Mouse (Mus musculus) hindbrain, embryonic 11.5 days (tissue): Measurements from ENCODE around the gene Golim4. TPM values are rescaled to one million over a fixed set of nuclear protein-coding genes. Genes with fewer than 3 reads are reported as not detected.

Source experiments
- ATAC-seq: fragments of 200-750 bp; cut with Nextera tagmentation; 2 replicates; pipeline ENCODE4 v1.8.0; 2017; ENCODE audit warnings: mild to moderate bottlenecking, moderate TSS enrichment, moderate library complexity; ENCODE audit not compliant: low FRiP score
- DNase-seq: peaks from one replicate; pipeline ENCODE4 v3.0.0-alpha.2; 2015; ENCODE audit warnings: low spot score
- H3K27ac ChIP-seq: fragments of 300-500 bp; sonication (generic); 2 replicates; pipeline ENCODE4 v1.5.1; 2014; ENCODE audit warnings: mild to moderate bottlenecking, low read depth, low read length
- H3K27me3 ChIP-seq: fragments of 300-500 bp; sonication (generic); 2 replicates; pipeline ENCODE4 v1.6.1; 2014; ENCODE audit warnings: mild to moderate bottlenecking, low read length, moderate library complexity, mixed read lengths; ENCODE audit not compliant: control insufficient read depth, insufficient read depth
- H3K36me3 ChIP-seq: fragments of 300-500 bp; sonication (generic); 2 replicates; pipeline ENCODE4 v1.6.1; 2014; ENCODE audit warnings: mild to moderate bottlenecking, low read length, moderate library complexity, mixed read lengths; ENCODE audit not compliant: control insufficient read depth, insufficient read depth
- H3K4me1 ChIP-seq: fragments of 300-500 bp; sonication (generic); replicated peaks from 2 replicates; pipeline ENCODE4 v1.6.1; 2014; ENCODE audit warnings: low read length, mixed read lengths; ENCODE audit not compliant: control insufficient read depth, insufficient read depth
- H3K4me2 ChIP-seq: fragments of 300-500 bp; sonication (generic); replicated peaks from 2 replicates; pipeline ENCODE4 v1.6.1; 2014; ENCODE audit warnings: mild to moderate bottlenecking, low read depth, low read length
- H3K4me3 ChIP-seq: fragments of 300-500 bp; sonication (generic); 2 replicates; pipeline ENCODE4 v1.5.1; 2014; ENCODE audit warnings: low read depth, low read length
- H3K9ac ChIP-seq: fragments of 300-500 bp; sonication (generic); 2 replicates; pipeline ENCODE4 v1.6.1; 2014; ENCODE audit warnings: low read depth, low read length
- H3K9me3 ChIP-seq: fragments of 300-500 bp; sonication (generic); 2 replicates; pipeline ENCODE4 v1.6.1; 2016; ENCODE audit warnings: low read length; ENCODE audit not compliant: control insufficient read depth
- WGBS: fragments of 180-500 bp; shearing (Covaris S2); extraction: QIAGEN DNeasy Blood & Tissue Kit; methylation state at CpG from one replicate; pipeline ENCODE4 v1.1.7; 2014; 5-methylcytosine and 5-hydroxymethylcytosine counted together
- polyA plus RNA-seq: library from polyadenylated mRNA; unstranded; fragments of >200 nt; fragmentation: Nextera tagmentation; extraction: Ambion mirVana; gene quantifications from 2 replicates; pipeline ENCODE4 v1.2.1, GENCODE M21; 2014

The Golim4 gene
- polyA plus RNA-seq, 1 experiment from 2014 or later, result 54.9 TPM

DNA sequence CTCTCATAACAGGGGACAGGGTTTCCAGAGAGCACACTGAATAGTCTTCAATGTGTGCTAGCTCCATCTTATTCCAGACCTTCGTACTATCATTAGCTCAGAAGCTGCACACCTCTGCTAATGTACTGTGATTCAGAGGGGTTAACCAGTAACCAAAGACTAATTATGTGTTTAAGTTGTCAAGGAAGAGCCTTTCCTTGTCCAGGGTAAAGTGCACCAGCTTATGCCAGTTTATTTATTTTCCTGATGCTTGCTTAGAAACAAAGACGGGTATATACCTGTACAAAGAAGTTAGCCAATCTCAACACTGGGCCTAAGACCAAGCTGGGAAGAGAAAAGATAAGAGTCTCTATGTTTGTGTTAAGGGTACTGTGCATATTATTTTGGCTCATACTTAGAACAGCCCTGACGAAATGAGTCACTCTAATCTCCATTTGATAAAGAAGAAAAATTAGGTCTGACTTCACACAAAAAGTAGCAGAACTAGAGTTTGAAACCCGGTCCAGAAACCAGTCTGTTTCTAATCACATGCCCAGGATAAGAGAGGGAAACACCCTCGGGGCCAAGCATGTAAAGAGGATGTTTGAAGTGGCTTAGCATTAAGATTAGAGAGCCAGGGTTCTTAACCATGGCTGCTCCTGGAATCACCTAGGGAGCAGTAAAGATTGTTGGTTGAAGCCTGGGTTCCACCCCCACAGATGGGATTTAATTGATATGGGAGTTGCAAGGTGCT is 4.3 kb downstream of the Golim4 start:
- DNase-seq (no peak), ATAC-seq (no peak)
- Histone ChIP-seq H3K27ac (no peak overlapping the region), H3K27me3 (no peaks in the 10 kb centered on the region), H3K4me1 (no peaks in the 10 kb centered on the region; the same call in 1 of the 2 replicates), H3K9me3 (no peaks in the 10 kb centered on the region), H3K9ac (no peak overlapping the region), H3K4me2 (no peak overlapping the region), H3K36me3 (no peaks in the 10 kb centered on the region), H3K4me3 (no peak overlapping the region)
- WGBS, result 83% methylated on average over 5 of the region's 5 CpGs

- Histone ChIP-seq H3K27me3 (no peaks in the 10 kb centered on the region), H3K27ac (no peak overlapping the region), H3K36me3 (0 out of 2 replicates have a peak, but pooled peaks cover 4% of the 10 kb centered on the region), H3K4me1 (no peaks in the 10 kb centered on the region; the same call in 1 of the 2 replicates), H3K9ac (no peak overlapping the region), H3K9me3 (no peaks in the 10 kb centered on the region), H3K4me2 (no peak overlapping the region), H3K4me3 (no peak overlapping the region)
- ATAC-seq (no peak), DNase-seq (no peak)
- 78% methylated on average over 6 of the region's 6 CpGs for WGBS
These were observed 5.9 kb downstream of the Golim4 start for GRCm38 (mm10) chr3:75950897-75951296.

- Histone ChIP-seq H3K4me1 (no peaks in the 10 kb centered on the region; the same call in 1 of the 2 replicates), H3K9ac (no peak overlapping the region), H3K27ac (no peak overlapping the region), H3K9me3 (no peaks in the 10 kb centered on the region), H3K4me2 (no peak overlapping the region), H3K4me3 (no peak overlapping the region), H3K36me3 (0 out of 2 replicates have a peak, but pooled peaks cover 4% of the 10 kb centered on the region), H3K27me3 (no peaks in the 10 kb centered on the region)
- WGBS, result 84% methylated on average over 5 of the region's 5 CpGs
- ATAC-seq, result no peak
- DNase-seq, result no peak
These were observed 7.4 kb downstream of the Golim4 start for GRCm38 (mm10) chr3:75949358-75949757.

GRCm38 (mm10) chr3:75948541-75949095 is 8.1 kb downstream of the Golim4 start:
- H3K4me2 ChIP-seq, result no peak overlapping the region
- no peaks in the 10 kb centered on the region for H3K9me3 ChIP-seq
- no peak overlapping the region for H3K9ac ChIP-seq
- no peaks in the 10 kb centered on the region for H3K4me1 ChIP-seq
- DNase-seq (no peak), ATAC-seq (no peak)
- H3K27ac ChIP-seq, result no peak overlapping the region
- H3K27me3 ChIP-seq, result no peaks in the 10 kb centered on the region
- 0 out of 2 replicates have a peak, but pooled peaks cover 4% of the 10 kb centered on the region for H3K36me3 ChIP-seq
- no peak overlapping the region for H3K4me3 ChIP-seq
- 67% methylated on average over 2 of the region's 2 CpGs for WGBS

- Histone ChIP-seq H3K27ac (no peak overlapping the region), H3K9ac (no peak overlapping the region), H3K4me1 (no peaks in the 10 kb centered on the region), H3K9me3 (no peaks in the 10 kb centered on the region), H3K4me2 (no peak overlapping the region), H3K36me3 (0 out of 2 replicates have a peak, but pooled peaks cover 4% of the 10 kb centered on the region), H3K27me3 (no peaks in the 10 kb centered on the region), H3K4me3 (no peak overlapping the region)
- 98% methylated on average over 1 of the region's 1 CpGs for WGBS
- DNase-seq, result no peak
- ATAC-seq, result no peak
These were observed 8.7 kb downstream of the Golim4 start for GRCm38 (mm10) chr3:75948003-75948402.

DNA sequence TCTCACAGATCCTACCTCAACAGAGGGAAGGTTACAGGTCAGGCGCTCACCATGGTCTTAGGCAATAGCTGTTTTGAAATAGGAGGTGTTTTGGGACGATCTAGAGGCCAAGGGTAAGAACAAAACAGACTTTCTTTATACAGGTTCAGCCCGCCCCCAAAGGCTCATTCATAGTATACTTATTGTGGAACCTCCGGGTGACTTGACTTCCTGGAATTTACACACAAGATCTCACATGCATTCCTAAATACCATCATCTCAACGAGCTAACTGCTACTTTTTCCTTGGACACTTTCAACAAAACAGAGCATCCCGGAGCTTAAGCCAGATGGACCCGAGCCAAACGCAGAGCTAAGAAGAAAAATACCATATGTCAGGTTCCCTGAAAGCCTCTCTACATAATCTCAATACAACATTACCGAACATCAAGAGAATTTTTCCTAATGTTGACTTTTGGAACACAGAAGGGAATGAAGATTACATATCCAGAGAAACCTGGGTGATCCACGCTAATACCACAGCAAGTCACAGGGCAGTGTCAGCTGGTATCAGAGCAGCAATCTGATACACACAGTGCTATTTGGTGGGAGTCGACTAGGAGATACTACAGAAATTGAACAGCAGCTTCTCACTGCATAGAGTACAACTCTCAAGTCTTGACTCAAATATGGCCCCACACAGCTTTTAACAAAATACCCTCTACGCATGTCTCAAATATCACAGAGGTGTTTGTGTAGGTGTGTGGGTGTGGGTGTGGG is 14.3 kb downstream of the Golim4 start:
- Histone ChIP-seq H3K9ac (no peak overlapping the region), H3K4me2 (no peak overlapping the region), H3K36me3 (0 out of 2 replicates have a peak, but pooled peaks cover 4% of the 10 kb centered on the region), H3K27ac (no peak overlapping the region), H3K9me3 (no peaks in the 10 kb centered on the region), H3K4me3 (no peak overlapping the region), H3K27me3 (no peaks in the 10 kb centered on the region), H3K4me1 (no peaks in the 10 kb centered on the region)
- WGBS, result 79% methylated on average over 12 of the region's 12 CpGs
- ATAC-seq, result no peak
- DNase-seq, result no peak

- 61% methylated on average over 1 of the region's 1 CpGs for WGBS
- H3K4me1 ChIP-seq, result no peaks in the 10 kb centered on the region
- no peak for ATAC-seq
These were observed 14.9 kb downstream of the Golim4 start for GRCm38 (mm10) chr3:75941864-75942263.

DNA sequence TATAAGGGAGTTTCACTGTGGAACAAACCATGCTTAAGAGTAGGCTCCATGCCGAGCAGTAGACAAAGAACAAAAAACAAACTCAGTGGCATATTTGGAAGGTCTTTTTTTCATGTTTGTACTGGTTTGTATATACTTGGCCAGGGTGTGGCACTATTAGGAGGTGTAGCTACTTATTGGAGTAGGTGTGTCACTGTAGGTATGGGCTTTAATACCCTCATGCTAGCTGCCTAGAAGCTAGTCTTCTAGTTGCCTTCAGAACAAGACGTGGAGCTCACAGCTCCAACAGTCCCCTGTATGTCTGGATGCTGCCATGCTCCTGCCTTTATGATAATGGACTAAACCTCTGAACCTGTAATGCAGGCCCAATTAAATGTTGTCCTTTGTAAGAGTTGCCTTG is 20.6 kb downstream of the Golim4 start:
- ATAC-seq, result no peak

More at GRCm38 (mm10) chr3:75941864-75942263, 14.9 kb downstream of the Golim4 start:
- H3K9me3 ChIP-seq, result no peaks in the 10 kb centered on the region
- no peak overlapping the region for H3K4me3 ChIP-seq
- no peak overlapping the region for H3K9ac ChIP-seq
- H3K27me3 ChIP-seq, result no peaks in the 10 kb centered on the region
- 0 out of 2 replicates have a peak, but pooled peaks cover under 1% of the 10 kb centered on the region for H3K36me3 ChIP-seq
- no peak overlapping the region for H3K27ac ChIP-seq
- H3K4me2 ChIP-seq, result no peak overlapping the region
- DNase-seq, result no peak

More for the DNA sequence above, 20.6 kb downstream of the Golim4 start:
- no peaks in the 10 kb centered on the region for H3K9me3 ChIP-seq
- H3K4me1 ChIP-seq, result no peaks in the 10 kb centered on the region
- H3K4me2 ChIP-seq, result no peak overlapping the region
- DNase-seq, result no peak
- H3K36me3 ChIP-seq, result no peaks in the 10 kb centered on the region
- H3K9ac ChIP-seq, result no peak overlapping the region
- 87% methylated on average over 2 of the region's 2 CpGs for WGBS
- no peaks in the 10 kb centered on the region for H3K27me3 ChIP-seq
- no peak overlapping the region for H3K4me3 ChIP-seq
- H3K27ac ChIP-seq, result no peak overlapping the region
